Comparison of ENCODE assay signal across 21 mouse cellular contexts in genomic region chr12:24486882-24487281, GRCm38 (mm10).
"Had no signal": no experiment of that assay in that cellular context is flagged by ENCODE, and none has a peak within 500 bp of the region (broad histone marks: within the 10 kb centered on the region; RNA-seq: fewer than 3 reads in every experiment).

No protein-coding gene starts in this region.

- ATAC-seq: liver, postnatal 0 days; midbrain, embryonic 13.5 days; midbrain, embryonic 16.5 days had no signal

- H3K27ac ChIP-seq: limb, embryonic 12.5 days; limb, embryonic 15.5 days; liver, embryonic 14.5 days; midbrain, embryonic 10.5 days; midbrain, embryonic 13.5 days; neural tube, embryonic 13.5 days; stomach, embryonic 15.5 days had no signal

- DNase-seq: kidney, adult 9 months; kidney, postnatal 14 days; kidney, postnatal 4 days; left cerebral cortex, postnatal 4 days; liver, postnatal 0 days; lung, embryonic 14.5 days; lung, postnatal 14 days; retina, postnatal 1 day; right cerebral cortex, postnatal 25 days; spleen, adult 18-20 months; thymus, postnatal 25 days had no signal

- H3K27me3 ChIP-seq: limb, embryonic 12.5 days; limb, embryonic 15.5 days; megakaryocyte, embryonic 14.5 days; midbrain, embryonic 13.5 days; neural tube, embryonic 13.5 days; stomach, embryonic 15.5 days had no signal

- H3K4me3 ChIP-seq: limb, embryonic 12.5 days; limb, embryonic 15.5 days; megakaryocyte, embryonic 14.5 days; midbrain, embryonic 10.5 days; midbrain, embryonic 13.5 days; myocyte; neural tube, embryonic 13.5 days; stomach, embryonic 15.5 days had no signal

- H3K4me1 ChIP-seq: limb, embryonic 12.5 days; limb, embryonic 15.5 days; midbrain, embryonic 10.5 days; midbrain, embryonic 13.5 days; neural tube, embryonic 13.5 days; stomach, embryonic 15.5 days had no signal

- H3K36me3 ChIP-seq: limb, embryonic 12.5 days; limb, embryonic 15.5 days; midbrain, embryonic 10.5 days; midbrain, embryonic 13.5 days; neural tube, embryonic 13.5 days; stomach, embryonic 15.5 days had no signal

- H3K9me3 ChIP-seq: limb, embryonic 15.5 days; neural tube, embryonic 13.5 days; stomach, embryonic 15.5 days had no signal
